Mouse (Mus musculus): ENCODE results near the gene Gch1.
A peak's percentile ranks its signal among the peaks of the same experiment; 100 is the strongest.

Gch1 gene

DNA sequence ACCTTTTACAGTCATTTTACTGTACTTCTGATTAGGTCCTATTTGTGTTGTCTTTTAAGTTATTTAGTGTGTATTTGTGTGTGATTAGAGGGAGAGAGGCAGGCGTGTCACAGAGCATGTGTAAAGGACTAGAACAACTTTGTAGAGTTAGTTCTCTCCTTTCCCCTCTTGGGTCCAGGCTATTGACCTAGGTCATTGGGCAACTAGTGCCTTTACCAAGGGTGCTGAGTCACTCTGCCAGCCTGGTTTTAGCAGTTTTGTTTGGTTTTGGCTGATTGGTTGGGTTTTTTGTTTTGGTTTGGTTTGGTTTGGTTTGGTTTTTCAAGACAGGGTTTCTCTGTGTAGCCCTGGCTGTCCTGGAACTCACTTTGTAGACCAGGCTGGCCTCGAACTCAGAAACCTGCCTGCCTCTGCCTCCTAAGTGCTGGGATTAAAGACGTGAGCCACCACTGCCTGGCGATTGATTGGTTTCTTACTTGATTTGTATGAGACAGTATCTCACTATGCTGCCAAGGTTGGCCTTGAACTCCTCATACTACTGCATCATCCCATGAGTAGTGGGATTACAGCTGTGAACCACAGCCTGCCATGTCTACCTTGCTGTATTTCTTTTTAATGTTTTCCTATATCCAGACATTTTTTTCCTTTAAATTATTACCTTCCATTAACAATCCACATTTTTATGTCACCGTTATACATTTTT lies 16.2 kb upstream of the Gch1 start:
- no peak for DNase-seq

DNA sequence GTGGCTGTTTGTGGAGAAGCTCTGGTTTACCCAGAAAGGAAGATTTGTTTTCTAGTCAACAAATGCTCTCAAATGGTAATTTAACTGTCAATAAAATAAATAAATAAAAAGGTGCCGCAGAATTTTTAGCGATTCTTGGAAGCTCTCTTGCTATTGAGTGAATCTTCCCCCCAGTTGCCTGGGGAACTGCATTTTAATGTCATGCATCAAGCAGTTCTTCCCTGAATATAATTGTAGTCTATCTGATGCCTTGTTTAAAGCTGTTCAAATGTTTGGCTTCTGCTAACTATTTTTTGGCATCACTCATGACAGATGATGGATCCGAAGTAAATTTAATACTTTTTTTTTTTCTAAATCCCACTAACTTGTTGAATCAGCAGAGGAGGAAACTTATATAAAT lies 8.1 kb upstream of the Gch1 start:
- no peak for DNase-seq

DNA sequence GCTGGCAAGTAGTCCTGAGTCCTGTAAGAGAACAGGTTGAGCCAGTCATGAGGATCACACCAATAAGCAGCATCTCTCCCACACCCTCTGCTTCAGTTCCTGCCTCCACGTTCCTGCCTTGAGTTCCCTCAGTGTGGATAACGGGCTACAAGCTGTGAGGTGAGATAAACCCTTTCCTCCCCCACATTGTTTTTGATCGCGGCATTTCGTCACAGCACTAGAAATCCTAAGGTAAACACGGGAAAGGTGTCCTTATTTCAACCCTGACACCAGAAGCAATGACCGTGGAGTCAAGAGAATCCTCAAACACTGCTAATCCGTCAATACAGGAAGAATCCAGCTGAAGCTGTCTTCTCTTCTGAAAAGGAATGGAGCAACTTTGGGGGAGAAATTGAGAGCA lies 7.5 kb upstream of the Gch1 start:
- DNase-seq = no peak

DNA sequence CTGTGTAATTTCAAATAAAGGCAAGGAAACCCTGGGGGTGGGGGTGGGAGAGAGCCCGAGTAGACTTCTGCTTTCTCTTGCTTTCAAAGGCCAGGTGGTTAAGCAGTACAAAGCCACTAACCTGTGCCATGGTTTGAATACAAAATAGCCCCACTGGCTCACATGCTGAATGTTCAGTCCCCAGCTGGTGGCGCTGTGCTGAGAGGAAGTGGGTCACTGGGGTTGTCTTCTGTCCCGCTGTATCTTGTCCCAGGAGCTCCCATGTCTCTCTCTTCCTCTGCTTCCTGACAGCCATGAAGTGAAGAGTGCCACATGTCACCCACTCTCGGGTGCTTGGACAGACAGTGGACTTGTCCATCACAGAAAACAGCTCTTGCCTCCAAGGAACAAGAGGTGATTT lies 4.9 kb upstream of the Gch1 start:
- DNase-seq = no peak

DNA sequence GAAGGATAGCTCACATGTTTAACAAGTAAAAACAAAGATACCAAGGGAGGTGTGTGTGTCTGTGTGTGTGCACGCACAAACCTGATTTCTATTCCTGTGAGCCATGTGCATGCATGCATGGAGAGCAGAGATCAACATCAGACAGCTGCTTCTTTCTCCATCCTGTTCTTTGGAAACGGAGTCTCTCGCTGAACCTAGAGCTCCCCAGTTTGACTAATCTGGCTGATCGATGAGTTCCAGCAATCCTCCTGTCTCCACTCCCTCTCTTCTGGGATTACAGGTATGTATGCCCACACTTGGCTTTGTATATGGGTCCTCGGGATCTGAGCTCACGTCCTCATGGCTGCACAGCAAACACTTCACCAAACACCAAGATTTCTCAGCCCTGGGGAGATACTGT lies 4.3 kb upstream of the Gch1 start:
- DNase-seq = no peak

DNA sequence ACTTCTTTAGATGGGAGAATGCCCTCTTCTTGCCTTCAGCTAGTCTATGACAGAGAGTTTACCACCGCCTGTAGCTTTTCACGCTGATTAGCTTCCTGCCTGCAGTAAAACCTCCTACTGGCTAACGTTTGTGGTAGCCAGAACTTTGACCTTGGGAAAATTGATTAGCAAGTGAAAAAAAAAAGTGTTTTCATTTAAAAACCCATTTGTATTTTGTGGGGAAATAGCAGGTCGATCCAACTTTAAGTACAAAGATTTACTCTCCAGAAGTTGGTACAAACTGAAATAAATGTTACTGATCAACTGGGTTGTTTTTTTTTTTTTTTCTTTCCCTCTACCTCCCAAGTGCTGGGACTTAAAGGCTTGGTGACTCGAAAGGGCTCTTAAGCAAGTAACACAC lies 2.6 kb upstream of the Gch1 start:
- no peak for DNase-seq

DNA sequence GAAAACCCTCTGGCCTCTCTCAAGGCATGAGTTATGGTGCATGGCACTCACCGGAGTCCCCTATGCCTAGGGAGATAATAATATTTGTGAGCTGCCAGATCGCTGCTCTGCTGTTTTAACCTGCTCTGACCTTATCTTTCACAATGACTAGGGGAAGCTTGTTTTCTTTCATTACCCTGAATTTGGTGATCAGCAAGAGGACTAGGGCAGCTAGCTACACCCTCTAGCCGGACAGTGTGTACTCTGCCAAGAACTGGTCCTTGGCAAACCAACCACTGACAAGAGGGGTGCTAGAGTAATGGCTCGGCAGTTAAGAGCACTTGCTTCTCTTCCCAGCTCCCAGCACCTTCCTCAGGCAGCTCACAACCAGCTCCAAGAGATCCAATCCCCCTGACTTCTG lies 1.4 kb upstream of the Gch1 start:
- no peak for DNase-seq

DNA sequence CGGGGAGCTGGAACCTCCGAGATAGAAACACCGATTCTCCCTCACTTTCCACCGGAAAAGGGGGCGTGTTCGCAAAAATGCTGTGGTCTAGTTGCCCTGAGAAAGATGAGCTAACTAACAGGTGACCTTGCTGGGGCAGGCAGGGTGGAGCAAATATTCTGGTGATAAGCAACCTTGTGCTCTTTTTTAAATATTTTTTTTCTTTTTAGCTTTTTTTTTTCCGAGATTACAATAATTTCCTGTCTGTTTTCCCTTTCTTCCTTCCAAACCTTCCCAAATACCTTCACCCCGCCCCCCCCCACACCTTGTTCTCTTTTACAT lies 382 bp upstream of the Gch1 start:
- no peak for DNase-seq

DNA sequence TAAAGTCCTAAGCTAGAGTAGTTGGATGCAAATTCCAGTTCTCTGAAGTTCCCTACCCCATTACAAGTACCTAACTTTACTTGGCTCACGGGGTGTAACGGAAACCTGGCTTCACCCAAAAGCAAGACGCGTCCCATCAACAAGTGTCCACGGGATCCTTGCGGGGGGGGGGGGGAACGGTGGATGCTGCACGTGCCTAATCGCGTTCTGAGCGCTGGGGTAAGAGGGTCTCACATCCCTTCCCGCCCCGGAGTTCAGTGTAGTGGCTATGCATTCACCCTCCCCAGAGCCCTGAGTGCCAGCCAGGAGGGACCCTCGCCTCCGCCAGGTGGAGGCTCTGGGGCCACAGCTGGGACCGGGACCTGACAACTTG lies 752 bp downstream of the Gch1 start:
- no peak for DNase-seq

DNA sequence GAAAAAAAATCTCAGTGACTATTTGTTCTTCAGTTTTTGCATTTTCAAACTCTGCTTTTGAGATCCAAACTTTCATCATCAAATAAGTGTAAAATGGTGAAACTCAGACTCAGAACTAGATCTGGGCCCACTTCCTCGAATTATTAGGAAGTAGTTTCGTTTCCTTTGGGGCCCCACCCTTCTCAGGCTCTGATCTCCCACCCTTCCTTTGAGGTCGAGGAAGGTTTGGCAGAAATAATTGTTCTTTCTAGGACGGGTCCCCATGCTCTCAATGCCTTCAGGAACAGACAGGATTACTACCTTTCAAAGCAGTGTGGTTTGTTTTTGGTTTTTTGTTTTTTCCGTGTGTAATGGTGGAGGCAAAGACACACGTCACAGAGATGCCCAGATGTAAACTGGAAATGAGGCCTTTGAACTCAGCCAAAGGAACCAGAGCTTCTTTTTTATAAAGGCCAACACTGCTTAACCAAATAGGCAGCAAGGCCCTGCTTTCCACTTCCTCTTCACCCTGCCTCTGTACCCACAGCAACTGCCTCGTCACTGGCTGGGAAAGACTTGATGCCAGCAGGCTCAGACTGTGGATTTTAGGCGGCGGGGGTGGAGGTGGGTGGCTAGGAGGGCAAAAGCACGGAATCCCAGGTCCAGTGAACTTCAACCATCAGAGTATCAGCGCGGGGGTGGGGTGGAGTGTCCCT lies 1.4 kb downstream of the Gch1 start:
- DNase-seq = no peak

DNA sequence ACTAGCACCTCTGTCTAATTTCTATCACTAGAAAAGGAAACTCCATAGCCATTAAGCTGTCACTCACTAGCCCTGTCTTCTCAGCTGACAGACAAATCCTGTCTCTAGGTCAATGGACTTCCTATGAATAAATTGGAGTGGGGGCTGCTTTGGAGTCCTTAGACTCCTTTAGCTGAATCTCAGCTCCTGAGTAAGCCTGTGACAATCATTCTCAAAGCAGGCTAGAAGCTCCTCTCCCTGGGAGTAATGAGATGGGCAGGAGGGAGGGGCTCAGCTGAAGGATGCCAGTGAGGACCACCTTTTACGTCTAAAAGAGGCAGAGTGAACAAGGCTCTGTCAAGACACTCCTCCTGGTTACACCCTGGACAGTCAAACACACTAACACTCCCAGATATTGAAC lies 2.0 kb downstream of the Gch1 start:
- no peak for DNase-seq

DNA sequence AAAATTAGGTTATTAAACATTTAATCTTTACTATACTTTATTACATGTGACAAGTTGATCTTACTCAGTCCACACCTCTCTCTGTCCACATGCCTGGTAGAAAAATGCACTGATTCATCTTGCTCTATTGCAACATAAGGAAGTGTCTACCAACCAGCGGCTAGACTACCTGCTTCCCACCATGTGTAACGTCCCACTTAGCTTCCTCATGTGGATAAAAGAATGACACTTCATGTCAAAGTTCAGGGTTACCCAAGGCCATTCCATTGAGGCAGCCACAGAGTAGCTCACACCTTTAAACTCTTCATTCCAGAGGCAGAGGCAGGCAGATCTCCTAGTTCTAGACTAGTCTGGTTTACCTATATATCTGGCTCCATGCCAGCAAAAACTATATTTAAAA lies 2.7 kb downstream of the Gch1 start:
- no peak for DNase-seq

DNA sequence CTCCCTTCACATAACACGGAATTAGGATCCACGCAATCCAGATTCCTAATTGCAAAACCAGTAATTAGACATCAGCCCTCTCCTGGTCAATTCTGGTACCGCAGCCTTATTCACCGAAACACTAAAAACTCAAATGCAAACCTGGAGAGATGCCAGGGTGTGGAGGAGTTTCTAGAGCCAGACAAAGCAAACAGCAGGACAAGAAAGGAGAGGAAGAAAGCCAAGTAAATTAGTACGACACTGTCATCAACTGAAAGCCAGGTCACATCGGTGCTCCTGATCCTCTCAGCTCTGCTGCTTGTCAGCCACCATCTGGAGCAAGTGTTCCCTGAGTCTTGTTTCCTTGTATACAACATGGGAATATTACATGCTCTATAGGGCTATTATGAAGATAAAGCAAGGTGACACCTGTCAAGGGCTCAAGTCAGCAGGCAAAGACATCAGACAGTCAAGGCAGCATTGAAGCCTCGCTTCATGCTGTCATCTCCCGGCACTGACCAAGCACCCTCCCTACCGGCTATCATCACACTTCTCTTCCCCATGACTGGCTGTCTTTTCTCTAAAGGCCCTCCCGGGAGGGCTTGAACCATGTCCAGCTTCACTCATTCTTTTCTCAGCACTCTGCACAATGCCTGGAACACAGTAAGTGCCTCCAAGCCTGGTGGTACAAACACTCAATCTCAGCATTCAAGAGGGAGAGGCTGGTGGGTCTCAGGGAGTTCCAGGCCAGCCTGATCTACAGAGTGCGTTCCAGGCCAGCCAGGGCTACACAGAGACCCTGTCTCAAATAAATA lies 7.5 kb downstream of the Gch1 start:
- peak; percentile 17 for DNase-seq

DNA sequence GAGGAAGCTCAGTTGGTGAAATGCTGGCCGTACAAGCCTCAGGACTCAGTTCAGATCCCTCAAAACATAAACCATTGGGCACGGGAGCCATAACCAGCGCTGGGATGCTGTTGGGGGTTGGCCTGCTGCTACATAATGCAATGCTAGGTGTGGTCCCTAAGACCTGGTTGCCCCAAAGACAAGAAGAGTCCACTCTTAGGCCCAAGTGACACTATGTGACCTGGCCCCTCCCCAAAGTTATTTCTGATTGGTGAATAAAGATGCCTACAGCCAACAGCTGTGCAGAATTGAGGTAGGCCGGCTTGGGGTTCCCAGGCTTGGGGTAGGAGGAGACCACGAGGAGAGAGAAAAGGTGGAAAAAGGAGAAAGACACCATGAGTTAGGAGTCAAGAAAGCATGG lies 10.4 kb downstream of the Gch1 start:
- no peak for DNase-seq

DNA sequence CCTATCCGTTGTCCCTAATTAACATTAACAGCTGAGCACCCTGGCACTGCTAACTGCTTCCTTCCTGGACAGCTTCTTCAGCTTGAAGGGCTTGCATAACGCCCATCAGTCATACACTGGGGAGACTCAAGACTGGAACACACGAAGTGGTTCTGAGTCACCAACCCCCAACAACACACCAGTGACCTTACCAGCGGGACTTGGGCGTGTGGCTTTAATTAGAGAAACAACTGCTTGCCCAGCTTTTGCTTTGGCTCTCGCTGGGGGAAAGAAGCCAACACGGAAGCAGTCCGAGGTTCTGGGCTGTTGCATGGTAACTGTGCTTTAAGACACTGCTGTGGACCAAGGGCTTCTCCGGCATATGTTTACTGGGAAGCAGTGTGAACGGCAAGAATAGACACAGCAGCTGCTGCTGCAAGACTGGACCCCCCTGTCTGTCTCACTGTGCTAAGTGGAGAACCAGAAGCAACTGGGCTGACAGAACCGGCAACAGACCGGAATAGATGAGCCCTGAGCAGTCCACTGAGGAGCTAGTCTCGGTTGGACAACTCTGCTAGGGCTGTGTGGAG lies 11.3 kb downstream of the Gch1 start:
- peak; percentile 27 for DNase-seq

DNA sequence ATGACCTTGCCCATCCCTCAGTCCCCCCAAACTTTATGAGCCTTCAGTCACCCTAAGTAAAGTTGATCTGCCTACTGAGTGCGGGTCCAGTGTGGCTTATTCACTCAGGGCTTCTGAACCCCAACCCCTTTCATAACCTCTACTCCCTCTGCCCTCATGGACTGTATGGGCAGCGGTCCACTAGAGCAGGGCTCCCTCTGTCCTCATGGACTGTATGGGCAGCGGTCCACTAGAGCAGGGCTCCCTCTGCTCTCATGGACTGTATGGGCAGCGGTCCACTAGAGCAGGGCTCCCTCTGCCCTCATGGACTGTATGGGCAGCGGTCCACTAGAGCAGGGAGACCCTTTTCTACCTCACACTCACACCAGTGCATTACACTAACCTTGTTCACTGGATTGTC lies 13.0 kb downstream of the Gch1 start:
- DNase-seq = no peak

DNA sequence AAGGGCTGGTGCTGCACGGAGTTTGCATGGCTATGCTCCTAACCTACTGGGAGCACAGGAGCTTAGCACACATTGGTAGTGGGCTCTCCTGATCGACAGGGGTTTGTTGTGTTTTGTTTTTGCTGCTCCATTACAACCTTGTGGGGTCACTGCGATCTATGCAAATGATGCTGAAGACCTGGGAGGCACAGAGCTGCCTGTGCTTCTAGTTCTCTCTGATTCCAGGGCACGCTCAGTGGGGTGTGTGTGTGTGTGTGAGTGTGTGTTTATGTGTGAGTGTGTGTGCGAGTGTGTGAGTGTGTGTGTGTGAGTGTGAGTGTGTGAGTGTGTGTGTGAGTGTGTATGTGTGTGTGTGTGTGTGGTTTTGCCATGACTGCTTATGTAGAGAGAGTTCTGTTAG lies 14.1 kb downstream of the Gch1 start:
- DNase-seq = no peak

DNA sequence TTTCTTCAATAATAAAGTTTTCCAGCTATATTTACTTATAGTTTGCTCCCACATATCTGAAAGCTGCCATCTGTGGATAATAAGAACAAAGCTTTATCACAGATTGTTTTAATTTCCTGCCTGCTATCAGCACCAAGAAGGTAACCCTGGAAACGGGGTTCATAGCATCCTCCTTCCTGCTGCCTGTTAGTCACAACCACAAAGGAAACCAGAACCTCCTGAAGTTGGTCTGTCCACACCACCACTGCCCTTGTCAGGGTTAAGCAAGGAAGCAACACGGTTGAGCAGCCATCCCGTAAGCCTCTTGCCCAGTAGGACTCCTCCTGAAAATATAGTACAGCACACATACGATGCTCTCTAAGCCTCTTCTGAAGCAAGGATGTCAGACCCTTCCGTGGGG lies 17.1 kb downstream of the Gch1 start:
- DNase-seq = no peak

DNA sequence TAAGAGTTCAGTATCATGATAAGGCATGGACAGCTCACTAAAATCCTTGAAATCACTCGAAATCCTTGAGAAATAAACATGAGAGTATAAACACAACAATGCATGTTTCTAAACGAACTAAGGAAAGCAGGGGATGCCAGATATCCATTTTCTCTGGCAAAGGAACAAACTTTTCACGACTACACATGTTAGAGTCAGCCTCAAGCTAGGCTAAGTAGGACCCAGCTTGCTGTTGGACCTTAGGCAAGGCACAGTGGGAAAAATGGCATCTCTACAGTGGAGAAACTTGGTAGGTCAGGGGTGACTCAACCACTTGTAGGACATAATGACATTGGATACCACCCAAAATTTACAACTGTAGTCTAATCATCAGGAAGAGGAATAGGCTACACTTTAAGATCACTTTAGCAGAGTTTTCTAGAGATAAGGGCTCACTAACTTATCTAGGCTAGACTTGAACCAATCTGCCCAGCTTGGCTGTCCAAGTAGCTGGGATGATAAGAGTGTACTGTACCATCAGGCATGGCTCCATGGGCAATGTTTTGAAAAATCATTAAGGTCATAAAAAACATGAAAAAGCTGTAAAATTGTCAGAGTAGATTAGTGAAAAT lies 18.6 kb downstream of the Gch1 start:
- no peak for DNase-seq

DNA sequence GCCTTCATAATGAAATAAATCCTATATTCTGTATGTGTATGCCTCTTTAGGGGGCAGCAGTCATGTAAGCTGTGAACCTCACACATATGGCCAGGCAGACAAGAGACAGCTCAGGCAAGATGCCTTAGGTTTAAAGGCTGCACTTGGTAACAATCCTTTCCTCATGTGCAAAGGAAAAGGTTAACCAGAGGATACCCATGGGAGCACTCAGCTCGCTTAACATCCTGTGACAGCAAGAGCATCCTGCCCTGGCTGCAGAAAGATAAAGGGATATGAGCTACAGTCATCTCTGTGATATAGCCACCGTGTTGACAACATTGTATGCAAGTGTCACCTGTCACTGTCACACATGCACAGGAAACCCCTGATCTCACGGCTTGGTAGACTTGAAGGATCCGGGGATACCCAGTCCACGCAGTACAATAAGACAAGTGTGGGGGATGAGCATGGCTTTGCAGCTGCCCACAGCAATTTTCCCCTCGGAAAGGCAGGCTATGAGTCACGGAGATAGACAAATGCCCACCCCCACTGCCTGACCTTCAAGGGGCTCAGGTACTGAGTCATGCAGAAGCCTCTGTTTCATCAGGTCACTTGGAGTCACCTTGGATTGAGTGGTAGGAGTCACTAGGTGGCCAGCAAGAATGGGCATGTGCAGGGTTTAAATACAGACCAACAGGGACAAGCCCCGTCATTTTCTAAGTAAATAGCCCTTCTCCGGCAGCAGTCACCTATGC lies 19.4 kb downstream of the Gch1 start:
- no peak for DNase-seq

DNA sequence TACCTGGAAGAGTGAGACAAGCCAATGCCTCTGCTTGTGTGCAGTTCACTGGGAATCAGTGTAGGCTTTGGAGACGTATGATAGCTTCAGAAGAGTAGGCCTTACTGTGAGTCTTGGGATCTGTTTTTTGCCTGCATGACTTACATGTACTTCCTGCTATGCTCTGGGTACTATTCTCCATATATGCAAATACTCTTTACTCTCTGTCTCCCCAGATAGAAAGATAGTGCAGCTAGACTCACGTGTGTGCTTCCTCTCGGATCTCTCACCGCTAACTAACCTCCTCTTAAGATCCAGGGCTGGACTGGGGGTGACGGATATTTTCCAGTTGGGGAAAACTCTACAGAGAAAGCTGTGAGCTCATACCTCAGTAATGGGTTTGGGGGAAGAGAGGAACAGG lies 23.5 kb downstream of the Gch1 start:
- no peak for DNase-seq

DNA sequence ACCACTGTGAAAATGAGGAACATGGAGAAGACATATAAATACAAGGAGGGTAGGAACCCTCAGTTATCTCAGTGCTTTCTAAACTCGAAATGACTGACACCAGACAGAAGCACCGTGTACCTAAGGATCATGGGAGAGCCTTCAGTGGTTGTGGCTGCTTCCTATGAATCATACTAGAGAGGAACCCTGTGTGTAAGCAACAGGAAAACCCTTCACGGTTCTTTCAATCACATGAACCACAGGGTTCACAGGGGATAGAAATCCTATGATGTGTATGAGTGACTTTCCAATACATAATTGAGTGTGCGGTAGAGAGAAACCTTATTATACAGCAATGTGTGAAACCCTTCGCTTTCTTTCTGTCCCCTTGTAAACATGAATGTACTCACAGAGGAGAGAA lies 24.1 kb downstream of the Gch1 start:
- DNase-seq = no peak

DNA sequence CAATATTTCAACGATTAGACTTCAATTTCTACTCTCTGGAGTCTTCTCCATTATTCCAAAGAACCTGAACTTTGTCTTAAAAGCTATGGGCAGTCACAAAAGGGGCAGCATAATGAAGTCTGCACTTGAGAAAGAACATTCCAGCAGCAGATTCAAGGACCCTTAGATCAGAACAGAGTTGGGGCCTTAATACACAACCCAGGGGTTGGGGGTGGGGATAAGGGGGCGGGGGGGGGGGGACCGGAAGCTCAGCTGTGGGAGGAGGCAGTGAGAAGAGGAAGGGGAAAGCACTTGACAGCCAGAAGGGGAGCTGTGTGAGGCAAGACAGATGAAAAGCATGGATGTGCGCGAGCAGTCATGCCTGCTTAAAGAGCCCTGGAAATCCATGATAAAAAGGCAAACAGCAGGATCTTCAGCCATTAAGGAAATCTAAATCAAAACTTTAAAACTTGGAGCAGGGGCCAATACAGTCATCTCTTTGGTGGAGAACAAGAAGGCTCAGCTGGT lies 27.2 kb downstream of the Gch1 start:
- no peak for DNase-seq

Data from kidney, adult 11 months (tissue).